Mouse (Mus musculus): ENCODE measurements at regions not wholly inside any gene's neighbourhood (a gene's known extent, or its start where the extent isn't known, plus 50 kb on each side); places are given as distances from the start of the nearest gene placed in this dataset.

DNA sequence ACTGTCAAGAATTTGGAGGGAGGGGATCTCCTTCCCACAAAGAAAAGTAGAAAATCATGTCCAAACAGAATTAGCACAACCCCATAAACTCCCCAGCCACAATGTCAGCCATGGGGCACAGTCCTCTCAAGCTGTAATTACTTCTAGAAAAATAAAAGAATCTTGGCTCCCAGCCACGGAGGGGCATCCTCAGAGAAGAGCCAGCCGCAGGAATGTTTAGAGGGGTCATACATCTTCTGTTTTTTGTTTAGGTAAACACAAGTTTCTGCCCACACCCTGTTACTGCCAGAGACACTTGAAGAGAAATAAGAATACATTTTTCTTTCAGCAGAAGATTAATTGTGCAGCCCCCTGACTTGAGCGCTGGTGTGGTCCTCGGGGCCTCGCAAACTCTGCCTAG is 362.5 kb upstream of the Nfe2l3 start:
- no peak for DNase-seq

DNA sequence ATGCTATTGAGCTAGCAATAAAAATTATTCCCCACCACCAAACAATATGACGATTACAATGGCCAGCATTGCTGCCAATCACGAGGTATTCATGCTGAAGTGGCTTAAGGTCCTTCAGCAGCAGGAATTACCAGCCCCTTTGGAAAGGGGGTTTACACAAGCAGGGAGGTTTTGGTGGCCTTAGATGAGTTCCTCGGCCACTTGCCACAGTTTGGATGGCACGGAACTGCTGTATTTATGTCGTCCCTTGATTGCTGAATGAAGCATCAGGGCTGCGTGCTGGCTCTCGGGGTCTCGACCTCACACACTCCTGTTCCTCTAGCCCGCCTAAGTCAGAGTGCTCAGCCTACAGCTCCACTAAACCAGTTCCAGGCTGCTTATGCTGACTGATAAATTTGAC is 361.2 kb upstream of the Nfe2l3 start:
- DNase-seq: no peak

DNA sequence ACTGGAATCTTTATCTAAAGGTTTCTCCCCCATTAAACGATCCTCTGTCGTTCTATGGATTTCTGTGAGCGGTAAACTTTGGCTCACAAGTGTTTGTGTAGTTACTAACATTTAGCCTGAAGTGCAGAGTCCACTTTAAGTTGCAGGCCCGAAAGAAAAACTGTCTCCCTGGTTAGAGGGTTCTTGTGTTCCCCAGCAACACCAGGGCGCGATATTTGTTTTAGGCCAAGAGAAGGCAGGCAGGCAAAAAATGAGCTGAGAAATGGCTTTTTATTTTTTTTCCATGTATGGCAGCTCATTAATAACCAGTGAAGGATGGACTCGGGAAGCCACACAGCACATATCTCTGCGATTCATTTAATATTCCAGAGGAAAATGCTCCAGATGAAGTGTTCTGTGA is 357.4 kb upstream of the Nfe2l3 start:
- DNase-seq: no peak

DNA sequence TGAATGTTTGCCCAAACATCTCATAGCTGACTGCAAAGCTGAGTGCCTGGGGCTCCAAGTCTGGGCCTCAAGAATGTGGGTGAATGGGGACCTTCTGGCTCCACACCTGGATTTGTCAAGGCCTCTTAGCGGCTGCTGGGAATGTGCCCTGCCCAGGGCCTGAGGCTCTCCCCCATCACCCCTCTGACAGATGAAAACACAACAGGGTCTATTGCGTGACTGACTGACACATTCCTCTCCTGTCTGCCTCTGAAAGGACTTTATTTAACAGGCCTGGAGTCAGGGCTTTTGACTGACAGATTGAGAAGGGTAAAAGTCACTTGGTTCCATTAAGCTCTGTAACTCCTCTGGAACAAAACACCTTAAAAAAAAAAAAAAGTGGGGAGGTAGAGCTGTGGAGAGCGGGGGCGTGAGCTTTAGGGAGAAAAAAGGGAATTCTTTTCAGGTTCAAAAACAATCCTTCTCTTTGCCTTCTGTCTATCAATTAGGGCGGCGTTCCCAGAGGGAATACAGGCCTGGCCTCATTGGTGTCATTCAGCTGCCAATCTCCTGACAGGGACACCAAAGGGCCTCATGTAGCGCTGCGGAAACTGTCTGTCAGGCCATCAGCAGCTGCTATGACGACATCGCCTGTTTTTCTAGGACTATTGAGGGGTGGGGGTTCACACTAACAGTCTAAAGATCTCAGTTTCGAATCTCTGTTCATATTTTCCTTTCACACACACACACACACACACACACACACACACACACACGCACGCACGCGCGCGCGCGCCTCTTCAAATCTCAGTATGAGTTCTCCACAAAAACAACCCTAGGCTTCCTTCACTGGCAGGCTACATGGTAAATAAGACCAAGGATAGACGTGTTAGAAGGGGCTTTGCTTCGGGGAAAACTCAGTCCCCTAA is 355.4 kb upstream of the Nfe2l3 start:
- no peak for DNase-seq

DNA sequence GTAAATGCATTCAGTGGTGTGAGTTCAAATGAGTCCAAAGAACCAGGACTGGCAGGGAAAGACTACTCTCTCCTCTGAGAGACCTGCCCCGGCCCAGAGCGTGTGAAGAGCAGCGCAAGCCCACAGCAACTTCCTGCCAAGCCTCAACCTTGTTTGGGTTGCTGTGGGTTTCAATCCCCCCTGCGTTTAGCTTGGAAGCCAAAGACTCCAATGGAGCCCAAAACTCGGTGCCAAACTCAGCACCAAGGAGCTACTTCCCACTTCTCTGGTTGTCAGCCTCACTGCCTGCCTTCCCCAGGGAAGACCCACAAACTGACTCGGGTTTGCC is 354.7 kb upstream of the Nfe2l3 start:
- DNase-seq: no peak

DNA sequence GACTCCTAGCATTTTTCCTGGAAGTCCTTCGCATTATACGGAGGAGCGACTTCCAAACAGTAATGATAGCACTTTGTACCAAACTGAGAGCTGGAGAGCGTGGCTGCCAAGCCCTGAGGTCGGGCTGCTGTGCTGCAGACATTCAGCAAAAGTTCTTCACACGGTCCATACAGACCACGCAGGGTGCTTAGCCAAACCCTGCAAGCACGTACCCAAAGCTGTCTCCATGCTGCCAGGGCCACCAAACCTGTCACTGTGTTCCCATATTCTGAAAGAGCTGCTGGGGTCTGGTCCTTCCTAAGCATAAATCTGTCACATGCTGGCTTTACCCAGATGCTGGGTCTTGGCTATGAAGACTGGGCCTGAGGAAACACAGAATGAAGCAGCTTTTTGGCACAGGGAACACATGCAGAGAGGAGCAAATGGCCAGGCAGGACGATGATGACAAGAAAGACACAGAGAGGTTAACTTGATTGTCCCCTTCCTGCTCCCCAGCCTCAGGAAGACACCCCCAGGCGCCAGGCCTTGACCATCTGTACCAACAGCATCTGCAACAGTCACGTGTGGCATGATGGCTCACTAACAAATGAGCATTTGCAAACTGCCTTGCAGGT is 354.0 kb upstream of the Nfe2l3 start:
- no peak for DNase-seq

DNA sequence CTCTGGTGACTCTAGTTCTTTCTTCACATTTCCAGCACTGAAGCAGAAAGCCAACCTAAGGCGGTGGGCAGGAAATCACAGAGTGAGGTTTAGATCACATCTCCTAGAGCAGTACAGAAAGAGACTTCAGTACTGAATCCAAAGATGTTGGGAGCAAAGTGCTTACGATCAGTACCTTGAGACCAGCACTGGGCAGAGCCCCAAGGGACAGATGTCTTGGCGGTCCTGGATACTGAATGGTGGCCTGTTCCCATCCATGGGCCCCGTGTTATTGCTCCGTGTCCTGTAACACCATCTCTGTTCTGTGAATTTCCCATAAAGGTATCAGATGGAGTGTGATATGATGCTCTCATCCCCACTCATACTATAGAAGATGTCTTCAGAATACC is 353.5 kb upstream of the Nfe2l3 start:
- DNase-seq: no peak

DNA sequence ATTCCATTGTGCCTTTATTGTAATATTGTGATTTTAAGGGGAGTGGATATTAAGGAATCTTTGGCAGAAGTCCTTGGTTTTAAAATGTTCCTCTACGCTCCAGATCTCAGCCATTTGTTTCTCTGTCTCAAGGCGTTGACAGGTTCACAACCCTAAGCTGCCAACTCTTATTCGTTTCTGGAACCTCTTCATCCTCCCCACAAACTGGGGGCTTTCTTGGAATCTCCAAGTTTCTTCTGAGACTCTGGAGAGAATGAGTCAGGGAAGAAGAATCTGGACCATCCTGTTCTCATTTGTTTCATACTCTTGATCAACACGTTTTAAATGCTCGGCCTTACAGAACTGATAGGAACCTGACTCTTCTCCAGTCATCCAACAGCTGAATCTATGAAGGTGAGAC is 351.4 kb upstream of the Nfe2l3 start:
- DNase-seq: no peak

DNA sequence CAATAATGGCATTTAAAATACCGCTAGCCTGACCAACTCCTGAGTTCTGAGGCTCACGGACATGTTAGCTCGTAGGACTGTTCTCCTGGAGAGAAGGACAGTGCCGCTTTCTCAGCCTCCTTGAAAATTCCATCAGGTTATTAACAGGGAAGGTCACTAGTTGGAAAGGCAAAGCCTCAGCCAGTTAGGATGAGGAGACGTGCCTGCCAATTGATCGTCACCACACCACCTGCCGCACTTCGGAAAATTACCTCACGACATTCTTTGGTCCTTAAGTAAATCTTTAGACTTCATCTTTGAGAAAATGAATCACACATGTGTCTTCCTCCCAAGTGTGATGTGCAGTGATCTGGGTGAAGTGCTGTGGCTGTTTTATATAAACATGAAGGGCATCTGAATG is 347.8 kb upstream of the Nfe2l3 start:
- DNase-seq: no peak

DNA sequence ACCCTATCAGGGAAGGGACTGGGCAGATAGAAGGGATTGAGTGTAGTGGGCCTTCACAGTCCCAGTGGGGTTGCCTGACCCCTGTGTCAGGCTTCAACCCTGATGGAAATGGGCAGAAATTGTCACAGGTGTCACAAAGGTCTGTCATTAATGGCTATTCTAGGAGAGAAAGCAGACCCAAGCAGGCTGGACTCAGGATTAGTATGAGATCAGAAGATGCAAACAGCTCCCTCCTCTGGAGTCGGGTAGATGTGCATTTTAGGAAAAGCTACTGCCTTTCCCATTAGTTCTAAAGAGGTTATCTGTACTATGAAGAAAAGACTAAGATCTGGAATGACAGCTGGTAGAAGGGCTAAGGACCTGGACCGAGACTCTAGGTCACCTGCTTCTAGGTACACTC is 346.9 kb upstream of the Nfe2l3 start:
- no peak for DNase-seq

DNA sequence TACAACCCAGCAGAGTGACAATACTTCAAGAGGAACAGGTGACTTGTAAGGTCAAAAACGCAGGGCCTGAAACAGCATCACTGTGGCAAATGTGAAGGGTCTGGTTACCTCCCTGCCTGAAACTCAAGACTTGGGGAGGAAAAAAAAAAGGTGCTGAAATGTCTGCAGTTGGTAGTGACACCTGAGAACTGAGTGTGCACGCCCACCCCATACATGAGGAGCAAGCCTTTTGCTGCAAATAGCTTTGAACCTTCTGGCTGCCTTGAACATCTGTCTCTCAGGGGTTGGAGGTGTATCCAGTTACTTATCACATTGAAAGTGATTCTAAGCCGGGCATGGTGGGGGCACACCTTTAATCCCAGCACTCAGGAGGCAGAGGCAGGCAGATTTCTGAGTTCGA is 346.1 kb upstream of the Nfe2l3 start:
- no peak for DNase-seq

DNA sequence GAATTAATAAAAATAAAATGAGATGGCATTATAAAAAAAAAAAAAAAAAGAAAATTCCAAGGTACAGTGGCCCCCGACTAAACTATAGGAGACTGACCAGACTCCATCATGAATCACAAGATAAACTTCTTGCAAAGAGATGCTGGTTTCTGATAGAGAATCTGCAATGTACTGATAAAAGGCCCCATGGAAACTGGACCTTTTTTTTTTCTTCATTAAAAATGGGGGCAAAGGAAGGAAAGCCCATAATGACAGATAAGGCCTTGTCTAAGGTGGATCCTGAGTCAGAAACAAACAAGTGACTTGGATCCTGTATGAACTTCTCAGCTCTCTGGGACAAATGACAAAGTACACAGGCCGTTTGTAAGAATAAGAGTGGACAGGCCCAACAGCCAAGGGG is 344.7 kb upstream of the Nfe2l3 start:
- DNase-seq: no peak

DNA sequence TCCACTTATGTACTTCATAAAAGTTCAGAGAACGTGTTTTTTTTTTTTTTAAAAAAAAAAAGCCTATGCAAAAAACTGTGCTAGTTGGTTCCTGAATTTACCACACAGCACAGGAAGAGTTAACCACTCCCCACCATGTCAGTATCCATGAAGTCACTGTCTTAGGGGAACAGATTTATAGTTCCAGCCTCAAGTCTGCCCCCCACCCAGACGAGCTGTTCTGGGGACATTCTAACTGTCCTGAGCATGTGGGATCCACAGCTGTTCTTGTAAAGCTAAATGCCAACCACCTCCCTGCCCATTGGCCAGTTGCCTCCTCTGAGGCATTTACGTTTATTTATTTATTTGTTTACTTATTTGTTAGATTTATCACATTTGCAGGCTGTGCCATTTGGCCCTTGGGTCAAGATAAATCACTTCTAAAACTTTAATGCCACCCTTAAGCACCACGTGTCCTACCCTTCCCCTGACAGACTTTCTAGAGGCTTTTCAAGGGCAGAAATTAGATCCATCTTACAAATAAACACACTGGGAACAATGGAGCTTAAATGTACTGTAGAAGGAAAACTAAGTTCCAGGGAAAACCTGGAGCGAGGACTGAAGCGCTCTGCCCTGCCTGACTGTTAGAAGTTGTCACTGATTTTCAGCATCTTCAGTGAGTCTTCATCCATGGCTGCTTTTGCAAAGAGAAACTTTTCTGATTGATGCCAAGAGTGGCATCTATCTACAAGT is 343.7 kb upstream of the Nfe2l3 start:
- DNase-seq: no peak

DNA sequence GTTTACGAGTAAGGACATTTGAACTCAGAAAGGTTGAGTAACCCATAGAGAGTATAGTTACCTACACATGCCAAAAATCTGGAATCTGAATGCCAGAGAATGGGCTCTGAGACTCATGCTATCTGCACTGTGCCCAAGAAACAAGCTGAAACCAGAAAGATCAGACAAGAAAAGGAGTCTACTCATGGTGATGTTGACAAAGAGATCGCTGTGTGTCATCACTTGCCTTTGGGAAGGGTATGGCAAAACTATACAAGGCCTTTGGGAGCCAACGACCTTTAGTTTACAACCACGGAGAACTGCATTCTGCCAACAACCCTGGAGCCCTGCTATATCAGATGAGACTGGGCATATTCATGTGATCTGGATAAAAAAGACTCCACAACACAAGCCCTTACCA is 339.3 kb upstream of the Nfe2l3 start:
- DNase-seq: no peak

DNA sequence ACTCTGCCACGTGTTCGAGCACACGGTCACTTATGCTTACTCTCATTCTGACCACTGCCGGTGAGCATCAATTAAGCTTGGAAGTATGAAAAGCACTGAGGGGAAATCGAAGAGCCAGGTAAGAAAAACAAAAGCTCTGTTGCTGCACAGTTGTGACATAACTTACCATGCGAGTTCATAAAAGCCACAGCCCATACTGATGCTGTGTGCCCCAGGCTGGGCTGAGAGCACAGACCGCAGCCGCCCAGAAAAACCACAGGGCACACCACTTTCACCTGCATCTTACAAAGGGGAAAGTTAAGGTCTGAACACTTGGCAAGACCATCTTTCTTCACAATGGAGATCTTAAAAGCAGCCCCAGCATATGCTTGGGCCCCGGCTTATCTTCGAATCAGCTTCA is 338.2 kb upstream of the Nfe2l3 start:
- DNase-seq: no peak

DNA sequence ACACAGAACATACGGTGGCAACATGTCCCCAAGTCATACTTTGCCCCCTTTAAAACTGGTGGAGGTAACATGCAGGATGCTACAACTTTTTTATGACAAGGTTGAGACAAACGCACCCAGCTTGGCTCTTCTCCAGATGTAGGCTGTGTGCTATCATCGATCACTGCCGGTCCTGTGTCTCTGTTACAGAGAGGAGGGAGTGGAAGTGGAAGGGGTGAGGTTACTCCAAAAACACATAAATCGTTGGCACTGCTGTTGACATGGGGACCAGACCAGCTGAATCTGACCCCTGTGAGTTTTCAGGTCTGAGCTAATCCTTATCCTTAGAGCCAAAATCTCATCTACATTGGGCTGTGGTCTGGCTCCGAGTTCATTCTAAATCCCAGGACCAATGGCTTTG is 335.0 kb upstream of the Nfe2l3 start:
- no peak for DNase-seq

DNA sequence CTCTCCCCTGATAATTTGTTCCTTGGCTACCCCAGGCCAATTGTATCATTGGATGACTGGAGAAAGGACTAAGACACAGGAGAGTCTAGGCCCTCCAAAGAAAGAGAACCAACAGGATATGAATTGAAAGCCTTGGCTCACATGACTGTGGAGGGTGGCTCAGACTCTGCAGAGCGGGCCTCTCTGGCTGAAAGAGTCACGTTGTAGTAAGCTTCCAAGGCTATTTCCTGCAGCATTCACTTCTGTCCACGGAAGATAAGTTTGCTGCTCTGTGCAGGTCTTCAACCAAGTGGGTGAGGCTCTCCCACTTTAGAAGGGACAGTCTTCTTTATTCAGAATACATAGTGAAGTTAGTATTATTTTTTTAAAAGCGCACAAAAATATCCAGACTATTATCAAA is 332.1 kb upstream of the Nfe2l3 start:
- no peak for DNase-seq

DNA sequence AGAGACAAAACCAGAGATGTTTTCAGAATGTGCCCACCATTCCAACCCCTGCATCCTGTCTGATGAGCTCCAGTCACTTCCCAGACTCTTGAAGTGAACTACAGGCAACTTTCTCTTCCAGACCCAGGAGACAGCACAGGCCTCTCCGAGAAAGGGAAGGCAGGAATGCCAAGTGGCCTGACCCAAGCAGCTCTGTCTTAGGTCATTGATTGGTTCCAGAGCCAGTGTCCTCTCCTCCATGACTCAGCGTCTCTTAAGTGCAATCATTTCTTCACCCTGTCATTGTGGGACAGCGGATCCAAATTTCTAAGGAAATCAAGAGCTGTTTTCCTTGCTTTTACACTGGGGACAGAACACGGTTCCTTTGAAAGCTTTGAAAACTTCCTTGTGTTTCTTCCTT is 329.2 kb upstream of the Nfe2l3 start:
- DNase-seq: no peak

DNA sequence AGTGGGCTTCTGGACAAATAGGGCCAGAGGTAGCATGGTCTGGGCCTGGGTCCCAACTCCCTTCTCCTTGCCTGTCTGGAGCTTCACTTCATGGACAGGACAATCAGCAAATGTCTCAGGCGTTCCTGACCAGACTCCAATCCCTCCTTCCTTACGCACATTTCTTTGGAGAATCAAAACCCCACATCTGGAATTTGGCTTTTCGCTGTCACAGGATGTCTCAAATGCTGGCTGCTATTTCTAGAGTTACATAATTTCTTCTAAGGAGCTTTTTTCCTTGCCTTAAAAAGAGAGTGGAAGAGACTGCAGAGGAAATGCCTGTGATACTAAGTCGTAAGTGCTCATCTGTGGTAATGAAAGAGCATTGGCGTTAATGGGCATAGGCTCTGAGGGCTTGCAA is 328.1 kb upstream of the Nfe2l3 start:
- no peak for DNase-seq

DNA sequence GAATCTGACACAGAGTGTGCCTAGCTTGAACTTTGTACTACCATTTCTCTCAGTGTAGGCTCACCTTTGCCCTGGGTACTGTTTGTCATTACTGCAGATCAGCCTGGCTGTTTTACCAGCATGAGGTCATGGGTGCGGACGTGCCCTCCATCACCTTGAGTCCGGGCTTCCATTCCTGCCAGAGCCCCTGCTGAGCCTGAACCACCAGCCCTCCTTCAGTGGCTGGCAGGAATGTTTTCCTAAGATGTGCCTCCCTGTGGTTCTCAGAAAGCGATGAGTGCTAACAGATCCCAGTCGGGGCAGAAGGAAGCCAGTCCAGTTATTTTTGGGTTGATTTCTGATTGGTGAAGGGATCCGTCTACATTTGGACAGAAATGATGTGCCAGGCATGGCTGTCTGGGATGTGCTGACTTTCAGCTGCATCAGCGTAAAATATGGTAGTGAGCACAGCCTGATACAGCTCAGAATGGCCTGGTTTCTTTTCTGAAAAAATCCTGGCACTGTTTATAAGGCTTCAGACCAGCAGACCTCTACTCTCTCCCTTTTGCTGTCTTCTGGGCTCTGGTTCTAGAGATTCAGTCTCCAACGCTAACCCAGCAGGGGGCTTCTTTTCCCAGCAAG is 324.0 kb upstream of the Nfe2l3 start:
- DNase-seq: no peak

DNA sequence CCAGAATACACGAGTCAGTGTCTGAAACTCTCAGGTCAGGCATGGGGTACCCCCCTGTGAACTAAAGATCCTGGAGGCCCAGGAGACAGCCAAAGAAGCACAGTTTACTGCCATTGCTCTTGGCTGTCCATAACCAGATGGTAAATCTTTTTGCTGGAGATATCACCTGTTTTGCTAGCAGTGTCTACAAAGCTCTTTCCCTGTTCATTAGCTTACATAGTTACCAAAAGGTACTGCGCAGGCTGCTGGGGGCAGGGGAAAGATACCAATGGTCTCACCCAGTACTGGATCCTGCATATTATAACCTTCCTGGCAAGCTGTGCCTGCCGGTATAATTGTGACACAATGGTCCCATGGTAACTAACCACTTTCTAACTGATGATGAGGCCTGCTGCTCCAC is 321.9 kb upstream of the Nfe2l3 start:
- no peak for DNase-seq

DNA sequence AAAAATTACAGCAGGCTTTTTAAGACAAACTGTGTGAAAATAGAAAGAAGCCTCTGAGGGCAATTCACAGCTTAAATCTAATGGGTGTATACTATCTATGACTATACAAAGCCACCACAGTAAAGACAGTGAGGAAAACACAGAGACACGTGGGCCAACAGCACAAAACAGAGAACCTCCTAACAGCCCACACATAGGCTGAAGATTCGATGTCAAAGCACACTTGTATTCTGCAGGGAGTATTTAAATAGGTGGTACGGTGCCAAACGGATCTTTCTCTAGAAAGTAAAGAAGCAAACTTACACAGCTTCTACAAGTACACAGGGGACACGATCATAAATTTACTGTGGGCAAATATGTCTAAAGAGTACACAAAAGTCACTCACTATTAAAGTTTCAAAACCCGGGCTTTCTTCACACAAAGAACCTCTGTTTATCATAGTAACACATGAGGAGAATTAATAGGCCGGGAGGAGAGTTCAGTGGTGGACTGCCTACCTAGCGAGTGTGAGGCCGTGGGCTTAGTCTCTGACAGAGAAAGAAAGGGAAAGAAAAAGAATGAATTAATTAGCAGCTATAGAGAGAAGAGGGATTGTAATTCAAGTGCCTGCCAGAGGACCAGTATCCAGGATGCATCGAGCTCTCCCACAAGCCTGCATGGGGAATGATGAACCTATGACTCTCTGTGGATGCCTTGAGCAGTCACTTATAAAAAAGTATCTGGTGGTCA is 317.7 kb upstream of the Nfe2l3 start:
- no peak for DNase-seq

All from thymus, postnatal 4 days (tissue).